Mouse (Mus musculus): ENCODE results near the gene Amhr2. TPM values are rescaled to one million over a fixed set of nuclear protein-coding genes. Genes with fewer than 3 reads are reported as not detected.

Gene Amhr2
- polyA plus RNA-seq, 1 experiment from 2014 or later = 5.7 TPM

Other genes starting within 250 kb of the Amhr2 start
- 25.8 and 34.3 TPM in 2 replicates for gene Zfp740, start 242.1 kb upstream of the Amhr2 start, polyA plus RNA-seq (2015; fragmentation: Nextera tagmentation; extraction: Ambion mirVana)
- gene Csad, start 240.6 kb upstream of the Amhr2 start, polyA plus RNA-seq (2015; fragmentation: Nextera tagmentation; extraction: Ambion mirVana) = 31.1 and 47.9 TPM in 2 replicates
- gene Itgb7, start 213.4 kb upstream of the Amhr2 start, polyA plus RNA-seq (2015; fragmentation: Nextera tagmentation; extraction: Ambion mirVana) = 1.7 and 8.9 TPM in 2 replicates
- gene Rarg, start 187.8 kb upstream of the Amhr2 start, polyA plus RNA-seq (2015; fragmentation: Nextera tagmentation; extraction: Ambion mirVana) = 7.9 and 15.8 TPM in 2 replicates
- not detected in 2 replicates for gene Gm9918, start 174.8 kb upstream of the Amhr2 start, polyA plus RNA-seq (2015; fragmentation: Nextera tagmentation; extraction: Ambion mirVana)
- gene Mfsd5, start 165.9 kb upstream of the Amhr2 start, polyA plus RNA-seq (2015; fragmentation: Nextera tagmentation; extraction: Ambion mirVana) = 39.3 and 47.4 TPM in 2 replicates
- 14.7 and 20.0 TPM in 2 replicates for gene Espl1, start 149.1 kb upstream of the Amhr2 start, polyA plus RNA-seq (2015; fragmentation: Nextera tagmentation; extraction: Ambion mirVana)
- 261 and 296 TPM in 2 replicates for gene Pfdn5, start 119.3 kb upstream of the Amhr2 start, polyA plus RNA-seq (2015; fragmentation: Nextera tagmentation; extraction: Ambion mirVana)
- gene Myg1, start 113.7 kb upstream of the Amhr2 start, polyA plus RNA-seq (2015; fragmentation: Nextera tagmentation; extraction: Ambion mirVana) = 47.9 and 69.2 TPM in 2 replicates
- 39.1 and 52.4 TPM in 2 replicates for gene Aaas, start 94.6 kb upstream of the Amhr2 start, polyA plus RNA-seq (2015; fragmentation: Nextera tagmentation; extraction: Ambion mirVana)
- 0.15 and 0.22 TPM in 2 replicates for gene Sp7, start 78.2 kb upstream of the Amhr2 start, polyA plus RNA-seq (2015; fragmentation: Nextera tagmentation; extraction: Ambion mirVana)
- gene Sp1, start 39.2 kb upstream of the Amhr2 start, polyA plus RNA-seq (2015; fragmentation: Nextera tagmentation; extraction: Ambion mirVana) = 4.7 and 5.0 TPM in 2 replicates
- gene Prr13, start 13.7 kb downstream of the Amhr2 start, polyA plus RNA-seq (2015; fragmentation: Nextera tagmentation; extraction: Ambion mirVana) = 87.9 and 91.2 TPM in 2 replicates
- gene Pcbp2, start 25.2 kb downstream of the Amhr2 start, polyA plus RNA-seq (2015; fragmentation: Nextera tagmentation; extraction: Ambion mirVana) = 130 and 139 TPM in 2 replicates
- 2.0 and 2.6 TPM in 2 replicates for gene Gm10337, start 58.4 kb downstream of the Amhr2 start, polyA plus RNA-seq (2015; fragmentation: Nextera tagmentation; extraction: Ambion mirVana)
- gene Map3k12, start 71.7 kb downstream of the Amhr2 start, polyA plus RNA-seq (2015; fragmentation: Nextera tagmentation; extraction: Ambion mirVana) = 9.8 and 13.1 TPM in 2 replicates
- 78.3 and 87.9 TPM in 2 replicates for gene Tarbp2, start 72.8 kb downstream of the Amhr2 start, polyA plus RNA-seq (2015; fragmentation: Nextera tagmentation; extraction: Ambion mirVana)
- gene Npff, start 79.6 kb downstream of the Amhr2 start, polyA plus RNA-seq (2015; fragmentation: Nextera tagmentation; extraction: Ambion mirVana) = 2.3 and 2.4 TPM in 2 replicates
- gene Gm28047, start 179.7 kb downstream of the Amhr2 start, polyA plus RNA-seq (2015; fragmentation: Nextera tagmentation; extraction: Ambion mirVana) = 0.24 TPM in 1 of 2 replicates, not detected in the other
- 26.7 and 32.7 TPM in 2 replicates for gene Atf7, start 180.1 kb downstream of the Amhr2 start, polyA plus RNA-seq (2015; fragmentation: Nextera tagmentation; extraction: Ambion mirVana)
- 58.1 and 78.1 TPM in 2 replicates for gene Atp5g2, start 227.0 kb downstream of the Amhr2 start, polyA plus RNA-seq (2015; fragmentation: Nextera tagmentation; extraction: Ambion mirVana)

Measured in heart, embryonic 15.5 days (tissue).